Mouse (Mus musculus) limb, embryonic 14.5 days (tissue): ENCODE data around the gene Tulp3. TPM values are rescaled to one million over a fixed set of nuclear protein-coding genes. Genes with fewer than 3 reads are reported as not detected.
A peak's percentile ranks its signal among the peaks of the same experiment; 100 is the strongest.

Source experiments
- ATAC-seq: fragments of 200-750 bp; cut with Nextera tagmentation; 2 replicates; pipeline ENCODE4 v1.8.0; 2017; ENCODE audit warnings: low read depth, moderate number of reproducible peaks, moderate TSS enrichment; ENCODE audit not compliant: low FRiP score
- DNase-seq: peaks from one replicate; pipeline ENCODE4 v3.0.0-alpha.2; 2015; ENCODE audit warnings: low spot score
- H3K27ac ChIP-seq: fragments of 300-500 bp; sonication (generic); replicated peaks from 2 replicates; pipeline ENCODE4 v1.5.1; 2014; ENCODE audit warnings: low read depth, mild to moderate bottlenecking, low read length, moderate library complexity, mixed read lengths
- H3K27me3 ChIP-seq: fragments of 300-500 bp; sonication (generic); 2 replicates; pipeline ENCODE4 v1.6.1; 2014; ENCODE audit warnings: low read length, mixed read lengths; ENCODE audit not compliant: control insufficient read depth, insufficient read depth
- H3K36me3 ChIP-seq: fragments of 300-500 bp; sonication (generic); 2 replicates; pipeline ENCODE4 v1.6.1; 2014; ENCODE audit warnings: mild to moderate bottlenecking, low read length, moderate library complexity, mixed read lengths; ENCODE audit not compliant: control insufficient read depth, insufficient read depth
- H3K4me1 ChIP-seq: fragments of 300-500 bp; sonication (generic); 2 replicates; pipeline ENCODE4 v1.6.1; 2014; ENCODE audit warnings: antibody characterized with exemption, low read length, mixed read lengths; ENCODE audit not compliant: control insufficient read depth, insufficient read depth
- H3K4me2 ChIP-seq: fragments of 300-500 bp; sonication (generic); replicated peaks from 2 replicates; pipeline ENCODE4 v1.6.1; 2014; ENCODE audit warnings: low read depth, mild to moderate bottlenecking, low read length, moderate library complexity; ENCODE audit not compliant: severe bottlenecking
- H3K4me3 ChIP-seq: fragments of 300-500 bp; sonication (generic); replicated peaks from 2 replicates; pipeline ENCODE4 v1.5.1; 2014; ENCODE audit warnings: low read length
- H3K9ac ChIP-seq: fragments of 300-500 bp; sonication (generic); 2 replicates; pipeline ENCODE4 v1.6.1; 2014; ENCODE audit warnings: mild to moderate bottlenecking, low read depth, low read length, moderate library complexity; ENCODE audit not compliant: severe bottlenecking
- H3K9me3 ChIP-seq: fragments of 300-500 bp; sonication (generic); 2 replicates; pipeline ENCODE4 v1.6.1; 2016; ENCODE audit warnings: low read length; ENCODE audit not compliant: control insufficient read depth
- POLR2A ChIP-seq: fragments of 200-500 bp; IDR thresholded peaks from 2 replicates; pipeline ENCODE4 v1.8.0; 2012; ENCODE audit warnings: inconsistent platforms, mild to moderate bottlenecking, moderate library complexity, borderline replicate concordance; ENCODE audit not compliant: insufficient read depth, insufficient read length; ENCODE audit errors: extremely low read depth
- WGBS: fragments of 180-500 bp; shearing (Covaris S2); extraction: QIAGEN DNeasy Blood & Tissue Kit; methylation state at CpG from one replicate; pipeline ENCODE4 v1.1.7; 2014; 5-methylcytosine and 5-hydroxymethylcytosine counted together
- polyA plus RNA-seq, 2 experiments: library from polyadenylated mRNA; depleted of rRNA in 1 of 2; stranded (reverse) in 1 of 2; unstranded in 1 of 2; fragments of >200 nt; fragmentation: Nextera tagmentation in 1 of 2; extraction: Ambion mirVana in 1 of 2; gene quantifications; 2 replicates each; pipeline versions ENCODE4 v1.2.1 to v1.2.3; 2012 to 2014

Tulp3 gene
- polyA plus RNA-seq, 2 experiments = 20.3 to 49.0 TPM

GRCm38 (mm10) chr6:128364721-128365120 is 9.1 kb upstream of the Tulp3 start:
- 84% methylated on average over 6 of the region's 6 CpGs for WGBS
- no peak for DNase-seq
- ATAC-seq = no peak
- Histone ChIP-seq H3K36me3 (peaks cover 38% of the 10 kb centered on the region), H3K27me3 (no peaks in the 10 kb centered on the region), H3K9me3 (no peaks in the 10 kb centered on the region), H3K4me3 (no peak overlapping the region), H3K4me1 (peaks cover 12% of the 10 kb centered on the region), H3K9ac (no peak overlapping the region), H3K27ac (no peak overlapping the region), H3K4me2 (no peak overlapping the region)
- no peak for TF ChIP-seq POLR2A

DNA sequence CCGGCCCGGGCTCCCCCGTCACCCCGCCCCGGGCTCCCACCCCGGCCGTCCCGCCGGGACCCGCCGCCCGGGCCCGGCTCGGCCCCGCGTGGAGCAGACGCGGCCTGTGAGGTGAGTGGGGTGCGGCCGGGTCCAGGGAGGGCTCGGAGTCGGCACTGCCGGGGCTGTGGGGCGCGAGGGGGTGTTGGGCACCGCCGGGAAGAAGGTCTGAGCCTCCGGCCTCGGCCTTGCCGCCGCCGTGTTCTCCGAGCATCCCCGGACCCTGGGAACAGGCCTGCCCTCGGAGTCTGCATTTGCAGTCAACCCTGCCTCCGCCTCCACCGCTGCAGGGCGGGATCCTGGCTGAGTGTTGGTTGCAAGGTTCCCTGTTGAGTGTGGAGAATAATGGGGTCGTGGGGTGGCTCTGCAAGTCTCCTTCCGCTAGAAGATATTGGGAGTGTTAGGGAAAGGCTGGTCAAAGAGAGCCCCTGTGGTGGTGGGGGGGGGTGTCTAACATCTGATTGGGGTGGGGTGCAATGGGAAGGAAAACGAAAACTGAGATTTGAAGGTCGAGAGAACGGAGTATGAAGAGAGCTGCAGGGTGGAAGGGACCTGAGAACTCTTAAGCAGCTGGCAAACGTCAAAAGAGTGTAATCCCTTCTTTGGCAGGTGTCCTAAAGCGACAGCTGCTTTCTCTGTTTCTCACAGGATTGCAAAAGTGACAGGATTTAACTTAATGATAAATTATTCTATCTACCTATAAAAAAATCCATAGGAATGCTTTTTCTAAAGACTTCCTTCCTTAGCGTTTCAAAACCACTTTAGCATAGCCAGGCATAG is 7.6 kb upstream of the Tulp3 start:
- peak overlapping the region; percentile 93 for H3K27ac ChIP-seq
- H3K36me3 ChIP-seq = peaks cover 31% of the 10 kb centered on the region
- DNase-seq = peak; percentile 58
- no peak for TF ChIP-seq POLR2A
- H3K4me2 ChIP-seq = peak overlapping the region; percentile 93
- H3K9me3 ChIP-seq = no peaks in the 10 kb centered on the region
- ATAC-seq = peak; percentile 34
- no peaks in the 10 kb centered on the region for H3K27me3 ChIP-seq
- H3K4me3 ChIP-seq = peak overlapping the region; percentile 87
- 3% methylated on average over 42 of the region's 46 CpGs for WGBS
- peak overlapping the region; percentile 90 for H3K9ac ChIP-seq
- peaks cover 12% of the 10 kb centered on the region for H3K4me1 ChIP-seq

DNA sequence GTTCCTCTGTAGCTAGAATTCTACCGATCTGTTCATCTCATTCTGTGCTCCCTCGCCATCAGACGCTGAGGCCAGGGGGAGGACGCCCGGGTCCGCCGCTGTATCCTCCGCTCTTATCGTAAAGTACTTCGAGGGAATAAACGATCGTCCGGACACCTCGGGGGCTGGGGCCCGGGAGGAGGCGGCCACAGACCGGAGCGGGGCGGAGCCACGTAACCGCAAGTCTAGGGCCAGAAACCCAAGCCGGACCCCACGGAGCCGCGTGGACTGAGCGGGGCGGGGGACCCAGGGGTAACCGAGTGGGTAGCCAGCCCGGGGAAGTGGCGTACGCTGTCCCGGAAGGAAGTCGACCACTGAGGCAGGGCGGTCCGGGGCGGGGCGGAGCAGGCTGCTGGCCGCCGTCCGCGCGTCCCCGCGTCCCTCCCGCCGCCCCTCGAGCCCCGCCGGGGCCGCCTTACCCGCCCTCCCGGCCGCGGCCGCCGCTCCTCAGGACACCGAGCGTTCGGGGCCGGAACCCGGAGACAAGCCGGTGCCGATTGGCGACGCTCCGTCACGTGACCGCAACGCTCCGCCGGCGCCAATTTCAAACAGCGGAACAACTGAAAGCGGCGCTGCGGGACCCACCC is 6.8 kb upstream of the Tulp3 start, which contains the start of the genes Rhno1 and Foxm1:
Rhno1 (minus strand) TSS at position 531 of the 626 bp plus-strand sequence.
Foxm1 (plus strand) TSS at position 587 of the 626 bp plus-strand sequence.
- peaks cover 32% of the 10 kb centered on the region for H3K36me3 ChIP-seq
- no peaks in the 10 kb centered on the region for H3K9me3 ChIP-seq
- H3K4me1 ChIP-seq = peaks cover 12% of the 10 kb centered on the region
- WGBS = 1% methylated on average over 37 of the region's 76 CpGs
- peak within 1 kb of the TSS; percentile 93 for H3K27ac ChIP-seq
- peak; percentile 88 for ATAC-seq
- H3K27me3 ChIP-seq = no peaks in the 10 kb centered on the region
- H3K9ac ChIP-seq = peak within 1 kb of the TSS; percentile 90
- H3K4me3 ChIP-seq = peak within 1 kb of the TSS; percentile 87
- TF ChIP-seq POLR2A = 0 out of 2 replicates have a peak, but pooled peaks have one; percentile 50
- peak; percentile 84 for DNase-seq
- peak within 1 kb of the TSS; percentile 93 for H3K4me2 ChIP-seq

DNA sequence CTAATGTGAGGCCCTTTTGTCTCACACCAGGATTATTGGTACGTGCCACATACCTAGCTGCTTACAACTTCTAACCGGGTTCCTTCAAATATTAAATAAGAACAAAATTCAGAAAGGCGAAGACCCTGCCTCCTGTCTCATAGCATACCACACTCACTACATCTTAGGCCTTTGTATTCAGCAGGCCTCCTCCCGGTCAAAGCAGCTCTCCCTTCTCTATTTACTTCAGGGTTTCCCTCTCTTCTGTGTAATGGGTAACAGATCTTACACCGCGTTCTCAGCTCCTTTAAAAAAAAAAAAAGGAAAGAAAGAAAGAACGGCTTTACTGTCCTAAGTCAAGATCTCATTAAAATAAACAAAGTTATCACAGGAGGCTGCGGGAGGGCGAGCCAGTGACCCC is 6.2 kb upstream of the Tulp3 start:
- ATAC-seq = no peak
- WGBS = 16% methylated on average over 8 of the region's 9 CpGs
- no peak for TF ChIP-seq POLR2A

GRCm38 (mm10) chr6:128358999-128359398 is 3.3 kb upstream of the Tulp3 start:
- no peaks in the 10 kb centered on the region for H3K27me3 ChIP-seq
- no peak overlapping the region for H3K9ac ChIP-seq
- no peak overlapping the region for H3K4me2 ChIP-seq
- TF ChIP-seq POLR2A = no peak
- WGBS = 31% methylated on average over 2 of the region's 2 CpGs
- no peak overlapping the region for H3K4me3 ChIP-seq
- no peaks in the 10 kb centered on the region for H3K9me3 ChIP-seq
- ATAC-seq (no peak), DNase-seq (peak; percentile 60)
- no peak overlapping the region for H3K27ac ChIP-seq
- H3K36me3 ChIP-seq = peaks cover 22% of the 10 kb centered on the region
- H3K4me1 ChIP-seq = peaks cover 24% of the 10 kb centered on the region

More for the DNA sequence above, 6.2 kb upstream of the Tulp3 start:
- Histone ChIP-seq H3K9me3 (no peaks in the 10 kb centered on the region), H3K27ac (peak overlapping the region; percentile 93), H3K36me3 (peaks cover 30% of the 10 kb centered on the region), H3K4me1 (peaks cover 12% of the 10 kb centered on the region), H3K4me3 (peak overlapping the region; percentile 87), H3K27me3 (no peaks in the 10 kb centered on the region), H3K9ac (peak overlapping the region; percentile 90), H3K4me2 (peak overlapping the region; percentile 93)
- no peak for DNase-seq
